Mouse (Mus musculus) kidney, adult 2 months (tissue): ENCODE results near the gene Stx12.

Experiments
- CTCF ChIP-seq: fragments of 200-500 bp; conservative IDR thresholded peaks from 2 replicates; pipeline ENCODE4 v1.5.1; 2011; ENCODE audit warnings: low read depth, mild to moderate bottlenecking, control low read depth, low read length, moderate library complexity, mixed read lengths; ENCODE audit not compliant: insufficient read depth, insufficient read length
- POLR2A ChIP-seq: fragments of 200-500 bp; IDR thresholded peaks from one replicate; pipeline ENCODE4 v1.6.1; 2011; ENCODE audit warnings: low read depth, low read length, control low read depth

- TF ChIP-seq CTCF (peak; percentile 88), POLR2A (no peak)
These were observed 60.5 kb downstream of the Stx12 start for GRCm38 (mm10) chr4:132823614-132824366.
